Mouse (Mus musculus): ENCODE measurements around the gene Slc9a9.

DNA sequence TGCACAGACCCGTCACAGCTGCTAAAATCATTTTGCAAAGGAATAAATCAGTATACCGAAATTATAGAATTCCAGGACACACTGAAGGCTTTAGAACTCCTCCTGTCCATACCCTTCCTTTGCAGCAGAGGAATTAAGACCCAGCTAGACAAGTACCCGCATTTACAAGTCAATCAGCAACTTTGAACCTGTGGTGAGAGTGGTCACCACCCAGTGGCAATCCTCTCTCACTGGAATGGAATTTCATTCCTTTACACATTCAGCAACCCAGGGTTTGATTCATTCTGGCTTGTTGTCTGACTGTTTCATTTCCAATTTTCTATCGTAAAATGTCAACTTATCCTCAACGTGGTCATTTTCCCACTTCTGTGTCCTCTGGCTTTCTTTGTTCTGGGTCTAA lies 67.5 kb downstream of the Slc9a9 start:
- TF ChIP-seq CTCF (IDR thresholded peaks at IDR 0.05; ENCODE audit: low read depth) = no peak
- TF ChIP-seq EP300 (IDR thresholded peaks at IDR 0.05; ENCODE audit: low read depth) = no peak
